Mouse (Mus musculus): ENCODE data around the gene Mid2.

DNA sequence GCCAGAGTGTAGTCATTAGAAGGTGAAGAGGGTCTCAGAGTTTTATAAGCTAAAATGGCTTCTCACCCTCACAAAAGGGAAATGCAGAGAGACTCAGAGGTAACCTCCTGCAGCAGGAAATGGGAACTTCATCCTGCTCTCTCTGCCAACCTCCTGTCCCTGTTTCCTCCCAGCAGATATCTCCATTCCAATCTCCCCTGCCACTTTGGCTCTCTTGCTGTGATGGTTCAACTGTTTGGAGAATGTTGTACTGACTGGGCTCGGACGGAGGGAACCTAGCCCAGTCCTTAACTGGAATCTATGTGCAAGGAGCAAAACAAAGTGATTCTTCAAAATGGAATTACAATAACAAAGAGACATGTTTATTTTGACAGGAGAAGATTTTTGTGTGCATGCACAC lies 23.9 kb downstream of the Mid2 start:
- TF ChIP-seq POLR2A (IDR thresholded peaks at IDR 0.05; ENCODE audit: low read depth, low read length) (no peak), CTCF (conservative IDR thresholded peaks at IDR 0.05; ENCODE audit: insufficient read depth, insufficient read length, low read depth, low read length) (no peak)
